Mouse (Mus musculus): ENCODE measurements around the gene Dbnl. TPM values are rescaled to one million over a fixed set of nuclear protein-coding genes. Genes with fewer than 3 reads are reported as not detected.
A peak's percentile ranks its signal among the peaks of the same experiment; 100 is the strongest.
"Not testable (repeated sequence)": the region's sequence is repeated elsewhere in the genome, so short reads cannot be mapped to it uniquely, and the experiment has no call there.

Dbnl gene
- polyA plus RNA-seq, 1 experiment from 2014 or later, result 71.2 TPM

DNA sequence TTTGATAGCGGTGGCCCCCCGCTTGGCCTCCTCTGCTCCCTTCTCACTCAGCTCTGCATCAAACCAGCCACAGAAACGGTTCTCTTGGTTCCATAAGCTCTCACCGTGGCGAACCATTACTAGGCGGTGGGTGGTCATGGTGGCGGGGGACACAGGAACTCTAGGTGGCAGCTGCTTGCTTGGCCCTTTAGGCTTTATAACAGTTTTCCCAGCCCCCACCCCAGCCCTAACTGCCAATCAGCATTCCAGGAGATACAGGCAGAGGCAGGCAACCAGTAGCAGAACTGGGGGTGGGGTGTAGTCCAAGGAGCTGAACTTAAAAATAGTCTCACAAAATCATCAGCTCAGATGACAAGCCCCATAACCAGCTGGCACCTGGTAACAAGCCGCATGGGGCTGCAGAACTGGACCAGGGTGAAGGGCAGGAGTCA, 15.3 kb downstream of the Dbnl start, which contains the start of gene Pgam2:
TSS of gene Pgam2 (minus strand) at position 183 of the 431 bp plus-strand sequence.
- peak within 1 kb of the TSS; percentile 83 to 92 for H3K27ac ChIP-seq (replicated peaks in 1 of 2; ENCODE audit: control insufficient read depth in 1 of 2, insufficient read depth in 1 of 2, low read depth in 2 of 2, low read length in 2 of 2)
- ATAC-seq (ENCODE audit: insufficient number of reproducible peaks, insufficient read depth, low FRiP score, low read depth), result peak; percentile 80
- peaks cover 33% of the 10 kb centered on the region for H3K36me3 ChIP-seq (ENCODE audit: control insufficient read depth, insufficient read depth, low read length)
- H3K4me2 ChIP-seq (ENCODE audit: low read length), result peak within 1 kb of the TSS; percentile 70
- peaks cover 10 to 27% of the 10 kb centered on the region in 2 experiments; a peak in 3 of 4 replicates for H3K4me1 ChIP-seq (ENCODE audit: control insufficient read depth in 2 of 2, insufficient read depth in 2 of 2, low read length in 2 of 2)
- no peaks in the 10 kb centered on the region for H3K9me3 ChIP-seq (ENCODE audit: control insufficient read depth, low read length)
- H3K9ac ChIP-seq (ENCODE audit: low read length), result peak within 1 kb of the TSS; percentile 83
- H3K4me3 ChIP-seq (ENCODE audit: control insufficient read depth in 1 of 2, insufficient read depth in 1 of 2, low read depth in 1 of 2, low read length in 2 of 2), result peak within 1 kb of the TSS; percentile 60 to 72
- 20% methylated on average over 8 of the region's 8 CpGs for WGBS
- no peaks in the 10 kb centered on the region for H3K27me3 ChIP-seq (ENCODE audit: control insufficient read depth, insufficient read depth, low read length)

DNA sequence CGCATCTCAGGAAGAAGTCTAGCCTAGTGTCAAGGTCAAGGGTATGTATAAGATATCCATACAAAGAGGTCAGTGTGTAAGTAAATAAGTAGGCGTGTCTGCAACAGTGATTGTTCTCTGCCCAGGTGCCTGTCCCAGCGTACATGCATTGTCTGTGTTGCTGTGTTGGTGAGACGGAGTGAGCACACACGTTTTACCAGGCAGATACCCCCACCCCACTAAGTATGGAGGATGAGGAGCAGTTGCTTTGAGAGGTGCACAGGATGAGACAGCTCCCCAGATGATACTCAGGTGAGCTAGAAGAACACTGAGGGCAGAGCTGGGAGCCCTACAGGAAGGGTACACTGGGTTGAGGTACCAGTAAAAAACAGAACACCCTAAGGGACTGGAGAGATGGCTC, 15.9 kb downstream of the Dbnl start:
- peak overlapping the region; percentile 70 for H3K4me2 ChIP-seq (ENCODE audit: low read length)
- H3K9me3 ChIP-seq (ENCODE audit: control insufficient read depth, low read length), result no peaks in the 10 kb centered on the region
- no peak overlapping the region for H3K4me3 ChIP-seq (ENCODE audit: control insufficient read depth in 1 of 2, insufficient read depth in 1 of 2, low read depth in 1 of 2, low read length in 2 of 2)
- peak overlapping the region; percentile 5; the same call in 1 of the 2 replicates for H3K9ac ChIP-seq (ENCODE audit: low read length)
- peaks cover 10 to 27% of the 10 kb centered on the region in 2 experiments; a peak in 3 of 4 replicates for H3K4me1 ChIP-seq (ENCODE audit: control insufficient read depth in 2 of 2, insufficient read depth in 2 of 2, low read length in 2 of 2)
- H3K27me3 ChIP-seq (ENCODE audit: control insufficient read depth, insufficient read depth, low read length), result no peaks in the 10 kb centered on the region
- H3K27ac ChIP-seq (replicated peaks in 1 of 2; ENCODE audit: control insufficient read depth in 1 of 2, insufficient read depth in 1 of 2, low read depth in 2 of 2, low read length in 2 of 2), result peak overlapping the region; percentile 66 to 70
- ATAC-seq (ENCODE audit: insufficient number of reproducible peaks, insufficient read depth, low FRiP score, low read depth), result no peak
- 44% methylated on average over 5 of the region's 5 CpGs for WGBS
- peaks cover 27% of the 10 kb centered on the region for H3K36me3 ChIP-seq (ENCODE audit: control insufficient read depth, insufficient read depth, low read length)

DNA sequence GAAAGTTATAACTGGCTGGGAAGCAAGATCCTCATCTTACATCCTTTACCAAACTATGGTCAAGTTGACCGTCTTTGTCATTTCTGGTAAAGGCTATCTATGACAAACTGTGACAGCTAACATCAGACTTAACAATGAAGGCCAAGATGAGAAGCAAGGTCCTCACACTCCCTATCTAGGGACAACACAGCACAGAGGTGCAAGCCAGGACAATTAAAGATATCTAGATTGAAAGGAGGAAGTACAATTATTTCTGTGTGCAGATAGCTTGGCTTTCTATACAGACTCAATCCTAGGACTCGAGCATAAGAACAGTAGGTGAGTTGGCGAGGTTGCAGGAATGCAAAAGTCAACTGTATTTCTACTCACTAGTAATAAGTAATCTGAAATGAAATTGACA, 17.4 kb downstream of the Dbnl start:
- H3K4me3 ChIP-seq (ENCODE audit: control insufficient read depth in 1 of 2, insufficient read depth in 1 of 2, low read depth in 1 of 2, low read length in 2 of 2), result no peak overlapping the region
- H3K9me3 ChIP-seq (ENCODE audit: control insufficient read depth, low read length), result no peaks in the 10 kb centered on the region
- H3K4me2 ChIP-seq (ENCODE audit: low read length), result no peak overlapping the region
- H3K4me1 ChIP-seq (ENCODE audit: control insufficient read depth in 2 of 2, insufficient read depth in 2 of 2, low read length in 2 of 2), result peaks cover 8 to 19% of the 10 kb centered on the region in 2 experiments; a peak in 3 of 4 replicates
- H3K27ac ChIP-seq (replicated peaks in 1 of 2; ENCODE audit: control insufficient read depth in 1 of 2, insufficient read depth in 1 of 2, low read depth in 2 of 2, low read length in 2 of 2), result no peak overlapping the region
- ATAC-seq (ENCODE audit: insufficient number of reproducible peaks, insufficient read depth, low FRiP score, low read depth), result no peak
- H3K36me3 ChIP-seq (ENCODE audit: control insufficient read depth, insufficient read depth, low read length), result peaks cover 12% of the 10 kb centered on the region
- WGBS, result 77% methylated on average over 3 of the region's 3 CpGs
- H3K9ac ChIP-seq (ENCODE audit: low read length), result no peak overlapping the region
- H3K27me3 ChIP-seq (ENCODE audit: control insufficient read depth, insufficient read depth, low read length), result no peaks in the 10 kb centered on the region

DNA sequence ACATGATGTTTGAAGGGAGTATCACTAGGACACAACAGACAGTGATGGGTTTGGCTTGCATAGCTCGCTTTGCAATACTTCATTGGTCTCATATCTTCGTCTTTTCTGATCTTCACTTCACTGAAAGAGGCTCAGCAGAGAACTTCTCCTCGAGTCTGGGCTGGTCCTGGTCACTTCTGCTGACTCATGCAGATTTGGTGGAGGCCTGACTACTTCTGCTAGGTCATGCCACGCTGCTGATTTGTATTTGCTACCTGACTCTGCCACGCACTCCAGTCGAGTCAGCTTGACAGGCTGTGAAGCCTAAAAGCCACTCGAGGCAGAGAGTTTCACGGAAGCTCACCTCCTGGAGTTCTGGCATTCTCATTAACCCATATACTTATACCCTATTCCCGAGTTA, 19.7 kb downstream of the Dbnl start:
- Histone ChIP-seq H3K9ac (ENCODE audit: low read length) (no peak overlapping the region), H3K4me3 (ENCODE audit: control insufficient read depth in 1 of 2, insufficient read depth in 1 of 2, low read depth in 1 of 2, low read length in 2 of 2) (no peak overlapping the region), H3K4me2 (ENCODE audit: low read length) (no peak overlapping the region), H3K4me1 (ENCODE audit: control insufficient read depth in 2 of 2, insufficient read depth in 2 of 2, low read length in 2 of 2) (peaks cover 4 to 9% of the 10 kb centered on the region in 2 experiments; a peak in 3 of 4 replicates), H3K9me3 (ENCODE audit: control insufficient read depth, low read length) (no peaks in the 10 kb centered on the region), H3K36me3 (ENCODE audit: control insufficient read depth, insufficient read depth, low read length) (no peaks in the 10 kb centered on the region), H3K27ac (replicated peaks in 1 of 2; ENCODE audit: control insufficient read depth in 1 of 2, insufficient read depth in 1 of 2, low read depth in 2 of 2, low read length in 2 of 2) (no peak overlapping the region), H3K27me3 (ENCODE audit: control insufficient read depth, insufficient read depth, low read length) (no peaks in the 10 kb centered on the region)
- no peak for ATAC-seq (ENCODE audit: insufficient number of reproducible peaks, insufficient read depth, low FRiP score, low read depth)
- 83% methylated on average over 9 of the region's 9 CpGs for WGBS

DNA sequence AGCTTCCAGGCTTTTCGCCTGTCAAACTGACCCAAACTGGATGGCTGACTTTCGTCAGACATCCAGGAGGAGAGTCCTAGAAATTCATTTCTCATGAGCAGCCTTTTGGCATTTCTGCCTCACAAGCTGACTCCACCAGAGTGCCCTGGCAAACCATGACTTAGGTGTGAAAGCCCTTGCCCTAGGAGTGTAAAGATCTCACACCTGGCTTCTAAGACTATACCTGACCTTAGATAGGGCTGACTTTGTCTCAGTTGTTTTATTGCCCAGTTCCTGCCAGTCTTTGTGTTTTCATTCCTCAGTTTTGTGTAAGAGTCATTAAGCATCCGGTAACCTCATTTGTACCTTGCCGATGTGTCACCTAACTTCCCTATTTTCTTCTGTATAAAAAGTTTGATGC, 21.2 kb downstream of the Dbnl start:
- not testable (repeated sequence) for H3K36me3 ChIP-seq (ENCODE audit: control insufficient read depth, insufficient read depth, low read length); H3K27me3 ChIP-seq (ENCODE audit: control insufficient read depth, insufficient read depth, low read length); H3K9ac ChIP-seq (ENCODE audit: low read length); H3K27ac ChIP-seq (replicated peaks in 1 of 2; ENCODE audit: control insufficient read depth in 1 of 2, insufficient read depth in 1 of 2, low read depth in 2 of 2, low read length in 2 of 2); H3K4me1 ChIP-seq (ENCODE audit: control insufficient read depth in 2 of 2, insufficient read depth in 2 of 2, low read length in 2 of 2); H3K4me3 ChIP-seq (ENCODE audit: control insufficient read depth in 1 of 2, insufficient read depth in 1 of 2, low read depth in 1 of 2, low read length in 2 of 2); H3K4me2 ChIP-seq (ENCODE audit: low read length); ATAC-seq (ENCODE audit: insufficient number of reproducible peaks, insufficient read depth, low FRiP score, low read depth); H3K9me3 ChIP-seq (ENCODE audit: control insufficient read depth, low read length)
- 93% methylated on average over 4 of the region's 4 CpGs for WGBS

DNA sequence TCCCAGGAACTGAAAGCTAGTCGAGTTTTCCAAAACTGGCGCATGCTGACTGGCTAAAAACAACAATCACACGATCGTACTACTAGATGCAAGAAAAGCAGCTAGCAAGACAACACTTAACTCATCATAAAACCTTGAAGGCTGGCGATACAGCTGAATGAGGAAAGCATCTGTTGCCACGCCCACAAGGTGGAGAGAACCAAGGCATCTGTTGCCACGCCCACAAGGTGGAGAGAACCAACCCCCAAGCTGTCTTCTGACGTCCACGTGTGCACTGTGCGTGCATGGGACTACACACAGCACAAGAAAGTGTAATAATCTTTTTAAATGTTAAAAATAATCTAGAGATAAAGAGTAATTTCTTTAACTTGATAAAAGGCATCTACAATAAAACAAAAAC, 25.1 kb downstream of the Dbnl start:
- no peaks in the 10 kb centered on the region for H3K4me1 ChIP-seq (ENCODE audit: control insufficient read depth in 2 of 2, insufficient read depth in 2 of 2, low read length in 2 of 2)
- no peak overlapping the region for H3K4me2 ChIP-seq (ENCODE audit: low read length)
- ATAC-seq (ENCODE audit: insufficient number of reproducible peaks, insufficient read depth, low FRiP score, low read depth), result no peak
- no peak overlapping the region for H3K27ac ChIP-seq (replicated peaks in 1 of 2; ENCODE audit: control insufficient read depth in 1 of 2, insufficient read depth in 1 of 2, low read depth in 2 of 2, low read length in 2 of 2)
- H3K9ac ChIP-seq (ENCODE audit: low read length), result no peak overlapping the region
- WGBS, result 79% methylated on average over 10 of the region's 10 CpGs
- H3K9me3 ChIP-seq (ENCODE audit: control insufficient read depth, low read length), result no peaks in the 10 kb centered on the region
- no peak overlapping the region for H3K4me3 ChIP-seq (ENCODE audit: control insufficient read depth in 1 of 2, insufficient read depth in 1 of 2, low read depth in 1 of 2, low read length in 2 of 2)
- H3K36me3 ChIP-seq (ENCODE audit: control insufficient read depth, insufficient read depth, low read length), result no peaks in the 10 kb centered on the region
- H3K27me3 ChIP-seq (ENCODE audit: control insufficient read depth, insufficient read depth, low read length), result no peaks in the 10 kb centered on the region

DNA sequence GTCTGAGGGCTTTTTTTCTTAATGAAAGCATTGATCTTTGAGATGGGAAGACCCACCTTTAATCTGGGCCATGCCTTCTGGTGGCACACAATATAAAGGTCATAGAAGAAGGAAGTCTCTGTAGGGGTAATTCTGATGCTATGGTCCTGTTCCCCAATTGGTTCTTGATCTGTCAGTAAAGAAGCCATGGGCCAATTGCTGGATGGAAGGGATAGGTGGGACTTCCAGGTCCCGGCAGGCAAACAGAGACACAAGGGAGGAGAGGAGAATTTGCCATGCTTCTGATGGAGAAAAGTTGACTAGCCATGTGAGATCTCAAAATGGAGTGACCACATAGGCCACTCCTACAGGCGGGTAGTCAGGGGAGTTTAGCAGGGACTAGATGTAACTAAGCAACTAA, 30.9 kb downstream of the Dbnl start:
- H3K27me3 ChIP-seq (ENCODE audit: control insufficient read depth, insufficient read depth, low read length), result no peaks in the 10 kb centered on the region
- H3K4me3 ChIP-seq (ENCODE audit: control insufficient read depth in 1 of 2, insufficient read depth in 1 of 2, low read depth in 1 of 2, low read length in 2 of 2), result no peak overlapping the region
- 65% methylated on average over 2 of the region's 2 CpGs for WGBS
- ATAC-seq (ENCODE audit: insufficient number of reproducible peaks, insufficient read depth, low FRiP score, low read depth), result no peak
- H3K9ac ChIP-seq (ENCODE audit: low read length), result no peak overlapping the region
- H3K27ac ChIP-seq (replicated peaks in 1 of 2; ENCODE audit: control insufficient read depth in 1 of 2, insufficient read depth in 1 of 2, low read depth in 2 of 2, low read length in 2 of 2), result no peak overlapping the region
- H3K36me3 ChIP-seq (ENCODE audit: control insufficient read depth, insufficient read depth, low read length), result no peaks in the 10 kb centered on the region
- H3K4me2 ChIP-seq (ENCODE audit: low read length), result no peak overlapping the region
- no peaks in the 10 kb centered on the region for H3K4me1 ChIP-seq (ENCODE audit: control insufficient read depth in 2 of 2, insufficient read depth in 2 of 2, low read length in 2 of 2)
- no peaks in the 10 kb centered on the region for H3K9me3 ChIP-seq (ENCODE audit: control insufficient read depth, low read length)

DNA sequence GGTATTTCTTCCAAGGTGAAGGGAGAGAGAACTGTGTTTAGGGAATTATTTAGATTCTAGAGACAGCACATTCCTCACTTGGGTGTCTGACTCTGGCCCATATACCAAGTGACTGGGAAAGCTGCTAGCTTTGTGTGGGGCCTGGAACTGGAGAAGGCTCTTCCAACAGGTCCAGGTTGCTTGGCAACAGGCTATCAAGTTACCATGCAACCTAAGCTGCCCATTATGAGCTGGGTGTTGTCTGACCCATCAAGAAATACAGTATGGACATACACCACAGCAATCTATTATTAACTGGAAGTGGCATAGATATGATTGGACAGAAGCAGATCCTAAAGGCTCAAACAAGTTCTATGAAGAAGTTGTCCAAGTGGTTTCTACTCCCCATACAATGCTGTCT, 37.1 kb downstream of the Dbnl start:
- Histone ChIP-seq H3K4me1 (ENCODE audit: control insufficient read depth in 2 of 2, insufficient read depth in 2 of 2, low read length in 2 of 2) (peaks cover 0 to under 1% of the 10 kb centered on the region in 2 experiments; a peak in 1 of 4 replicates), H3K4me3 (ENCODE audit: control insufficient read depth in 1 of 2, insufficient read depth in 1 of 2, low read depth in 1 of 2, low read length in 2 of 2) (no peak overlapping the region), H3K9ac (ENCODE audit: low read length) (no peak overlapping the region), H3K36me3 (ENCODE audit: control insufficient read depth, insufficient read depth, low read length) (peaks cover 23% of the 10 kb centered on the region), H3K27ac (replicated peaks in 1 of 2; ENCODE audit: control insufficient read depth in 1 of 2, insufficient read depth in 1 of 2, low read depth in 2 of 2, low read length in 2 of 2) (no peak overlapping the region), H3K9me3 (ENCODE audit: control insufficient read depth, low read length) (no peaks in the 10 kb centered on the region), H3K27me3 (ENCODE audit: control insufficient read depth, insufficient read depth, low read length) (no peaks in the 10 kb centered on the region), H3K4me2 (ENCODE audit: low read length) (no peak overlapping the region)
- ATAC-seq (ENCODE audit: insufficient number of reproducible peaks, insufficient read depth, low FRiP score, low read depth), result no peak
